Mouse (Mus musculus) layer of hippocampus, postnatal 14 days (tissue): ENCODE measurements around the gene Sorbs1. TPM values are rescaled to one million over a fixed set of nuclear protein-coding genes. Genes with fewer than 3 reads are reported as not detected.
A peak's percentile ranks its signal among the peaks of the same experiment; 100 is the strongest.

Source experiments
- DNase-seq, 2 experiments: peaks; one replicate each; pipeline ENCODE4 v3.0.0; 2021 to 2022; ENCODE audit warnings: low spot score in 2 of 2, mixed read lengths in 1 of 2
- total RNA-seq, 2 experiments: library from RNA; stranded (reverse); gene quantifications; 2 replicates each; pipeline ENCODE4 v1.2.3; 2021

The Sorbs1 gene
- total RNA-seq, 2 experiments from 2014 or later = 182 to 186 TPM

- DNase-seq = no peak
Observed at GRCm38 (mm10) chr19:40481115-40481514, 32.5 kb downstream of the Sorbs1 start.

- no peak for DNase-seq
Observed at GRCm38 (mm10) chr19:40478161-40478575, 35.4 kb downstream of the Sorbs1 start.

- peak in 1 of 2 experiments; percentile 49 for DNase-seq
Observed at GRCm38 (mm10) chr19:40477445-40477941, 36.1 kb downstream of the Sorbs1 start.

- no peak for DNase-seq
Observed at GRCm38 (mm10) chr19:40476491-40476890, 37.1 kb downstream of the Sorbs1 start.

- peak; percentile 74 to 93 for DNase-seq
Observed at GRCm38 (mm10) chr19:40471526-40472245, 41.9 kb downstream of the Sorbs1 start.

- no peak for DNase-seq
Observed at GRCm38 (mm10) chr19:40469792-40470191, 43.8 kb downstream of the Sorbs1 start.

GRCm38 (mm10) chr19:40468308-40468707 is 45.3 kb downstream of the Sorbs1 start:
- peak in 1 of 2 experiments; percentile 53 for DNase-seq

- DNase-seq = no peak
Observed at GRCm38 (mm10) chr19:40467810-40468209, 45.8 kb downstream of the Sorbs1 start.

- no peak for DNase-seq
Observed at GRCm38 (mm10) chr19:40465339-40465738, 48.2 kb downstream of the Sorbs1 start.

GRCm38 (mm10) chr19:40464408-40464807 is 49.2 kb downstream of the Sorbs1 start:
- no peak for DNase-seq

- no peak for DNase-seq
Observed at GRCm38 (mm10) chr19:40462892-40463291, 50.7 kb downstream of the Sorbs1 start.

- no peak for DNase-seq
Observed at GRCm38 (mm10) chr19:40462481-40462880, 51.1 kb downstream of the Sorbs1 start.

GRCm38 (mm10) chr19:40461662-40462061 is 51.9 kb downstream of the Sorbs1 start:
- DNase-seq = no peak

- no peak for DNase-seq
Observed at GRCm38 (mm10) chr19:40460854-40461490, 52.6 kb downstream of the Sorbs1 start.

- no peak for DNase-seq
Observed at GRCm38 (mm10) chr19:40459338-40459737, 54.2 kb downstream of the Sorbs1 start.

- DNase-seq = no peak
Observed at GRCm38 (mm10) chr19:40458806-40459205, 54.8 kb downstream of the Sorbs1 start.

- no peak for DNase-seq
Observed at GRCm38 (mm10) chr19:40455248-40455647, 58.3 kb downstream of the Sorbs1 start.

- DNase-seq = no peak
Observed at GRCm38 (mm10) chr19:40454096-40454495, 59.5 kb downstream of the Sorbs1 start.

- no peak for DNase-seq
Observed at GRCm38 (mm10) chr19:40452201-40452600, 61.4 kb downstream of the Sorbs1 start.

GRCm38 (mm10) chr19:40451307-40451706 is 62.3 kb downstream of the Sorbs1 start:
- no peak for DNase-seq

- no peak for DNase-seq
Observed at GRCm38 (mm10) chr19:40446525-40446924, 67.1 kb downstream of the Sorbs1 start.

- DNase-seq = no peak
Observed at GRCm38 (mm10) chr19:40442377-40442776, 71.2 kb downstream of the Sorbs1 start.
